Mouse (Mus musculus) kidney, adult 2 months (tissue): ENCODE data around the gene Mllt3.

ENCODE experiments used
- CTCF ChIP-seq: fragments of 200-500 bp; conservative IDR thresholded peaks from 2 replicates; pipeline ENCODE4 v1.5.1; 2011; ENCODE audit warnings: low read depth, mild to moderate bottlenecking, control low read depth, low read length, moderate library complexity, mixed read lengths; ENCODE audit not compliant: insufficient read depth, insufficient read length
- POLR2A ChIP-seq: fragments of 200-500 bp; IDR thresholded peaks from one replicate; pipeline ENCODE4 v1.6.1; 2011; ENCODE audit warnings: low read depth, low read length, control low read depth

- TF ChIP-seq CTCF (no peak), POLR2A (no peak)
Measured at GRCm38 (mm10) chr4:88046280-88046679, 13.1 kb upstream of the Mllt3 start.
